Mouse (Mus musculus) frontal cortex, postnatal 10 days (tissue): ENCODE results near the gene Apela.
A peak's percentile ranks its signal among the peaks of the same experiment; 100 is the strongest.
"Not testable (repeated sequence)": the region's sequence is repeated elsewhere in the genome, so short reads cannot be mapped to it uniquely, and the experiment has no call there.

Source experiments
- DNase-seq, 2 experiments: peaks; one replicate each; pipeline ENCODE4 v3.0.0; 2022; ENCODE audit warnings: low spot score in 2 of 2, mixed read lengths in 1 of 2

Gene Apela

DNA sequence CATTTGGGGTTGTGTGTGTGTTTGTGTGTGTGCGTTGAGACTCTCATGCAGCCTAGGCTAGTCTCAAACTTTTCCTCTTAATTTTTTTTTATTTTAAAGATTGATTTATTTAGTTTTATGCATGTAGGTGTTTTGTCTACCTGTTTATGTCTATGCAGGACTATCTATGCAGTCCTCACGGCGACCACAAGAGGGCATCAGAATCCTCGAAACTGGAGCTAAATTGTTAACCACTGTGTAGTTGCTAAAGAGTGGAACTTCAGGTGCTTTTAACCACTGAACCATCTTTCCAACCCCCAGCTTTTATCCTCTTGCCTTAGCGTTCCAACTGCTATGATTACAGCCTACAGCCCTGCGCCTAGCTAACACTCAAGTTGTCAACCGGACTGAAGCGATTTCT lies 14.7 kb downstream of the Apela start:
- DNase-seq = peak; percentile 5 to 53

DNA sequence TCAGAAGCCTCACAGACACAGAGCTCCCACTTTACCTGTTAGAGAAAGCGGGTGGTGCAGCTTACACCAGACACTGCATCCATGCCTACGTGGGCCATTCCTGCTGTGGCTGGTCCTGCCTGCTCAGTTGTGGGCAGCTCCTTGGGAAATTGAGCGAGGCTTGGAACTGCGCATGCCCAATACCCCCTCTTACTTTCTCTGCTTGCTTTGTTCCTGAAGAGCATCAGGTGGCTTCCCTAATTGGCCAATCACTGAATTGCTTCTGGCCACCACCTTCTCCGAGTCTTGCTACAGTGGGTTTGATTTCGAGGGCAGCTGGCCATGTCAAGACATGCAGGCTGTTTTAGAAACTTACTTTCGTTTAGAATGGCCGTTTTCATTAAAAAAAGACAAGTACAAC lies 18.7 kb downstream of the Apela start, which contains the start of the genes Trim61 and Trim60:
Gene Trim61, minus strand, starts transcription at position 101 of the 400 bp plus-strand sequence.
Gene Trim60, minus strand, starts transcription at position 162 of the 400 bp plus-strand sequence.
- DNase-seq = no peak

DNA sequence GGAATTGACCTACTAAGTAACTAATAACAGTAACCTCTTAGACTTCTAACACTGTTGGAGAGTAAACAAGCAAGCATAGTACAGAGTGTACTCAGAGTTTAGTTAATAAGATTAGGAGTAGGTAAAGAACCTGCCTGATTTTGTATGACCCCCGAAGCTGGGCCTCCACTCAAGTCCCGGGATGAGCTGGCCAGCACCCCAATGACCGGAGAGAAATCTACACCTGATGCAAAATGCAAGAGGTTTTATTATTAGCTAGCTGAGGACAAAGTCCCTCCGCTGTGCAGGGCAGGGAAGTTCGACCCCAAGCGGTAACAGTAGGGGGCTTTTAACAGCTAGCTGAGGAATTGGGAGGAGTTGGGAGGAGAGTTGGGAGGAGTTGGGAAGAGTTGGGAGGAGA lies 29.5 kb downstream of the Apela start:
- not testable (repeated sequence) for DNase-seq

DNA sequence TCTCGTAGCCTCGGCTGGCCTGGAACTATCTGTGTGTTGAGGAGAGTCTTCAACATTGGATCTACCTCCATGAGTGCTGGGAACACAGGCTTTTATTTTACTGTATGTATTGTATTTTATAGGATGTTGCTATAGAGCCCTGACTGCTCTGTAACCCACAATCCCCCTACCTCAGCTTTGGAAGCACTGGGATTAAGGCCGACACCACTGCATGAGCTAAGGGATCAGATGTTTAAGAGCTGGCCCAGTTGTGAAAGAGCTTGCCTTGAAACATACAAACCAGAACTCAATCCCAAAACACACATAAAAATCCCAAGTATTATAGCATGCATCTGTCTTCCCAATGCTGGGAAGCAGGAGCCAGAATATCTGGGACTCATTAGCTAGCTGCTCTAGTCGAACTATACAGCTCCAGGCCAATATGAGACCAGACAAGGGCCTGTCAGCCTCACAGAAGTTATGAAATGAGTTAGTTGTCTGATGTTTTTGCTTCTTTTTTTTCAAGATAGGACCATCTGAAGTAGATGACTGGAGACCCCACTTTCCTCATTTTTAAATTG lies 38.2 kb downstream of the Apela start:
- DNase-seq = no peak

DNA sequence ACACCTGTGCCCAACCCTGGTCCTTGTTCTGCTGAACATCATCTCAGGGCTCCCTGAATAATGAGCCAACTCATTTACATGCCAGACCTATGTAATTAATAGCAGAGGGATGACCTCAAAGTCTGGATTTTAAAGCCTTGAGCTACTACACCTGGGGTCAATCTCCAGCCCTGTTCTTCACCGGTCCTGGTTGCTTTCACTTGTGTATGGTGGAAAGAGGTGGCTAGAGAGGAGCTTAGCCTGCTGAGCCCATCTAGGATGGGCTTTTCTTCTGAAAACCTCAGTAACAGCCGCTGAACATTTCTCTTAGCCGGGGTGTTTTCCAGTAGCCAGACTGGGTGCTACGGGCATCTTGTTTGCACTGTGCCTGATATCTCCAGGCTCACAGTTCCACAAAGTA lies 49.4 kb downstream of the Apela start, which contains the start of gene Trim75:
Gene Trim75, minus strand, starts transcription at position 101 of the 400 bp plus-strand sequence.
- no peak for DNase-seq

DNA sequence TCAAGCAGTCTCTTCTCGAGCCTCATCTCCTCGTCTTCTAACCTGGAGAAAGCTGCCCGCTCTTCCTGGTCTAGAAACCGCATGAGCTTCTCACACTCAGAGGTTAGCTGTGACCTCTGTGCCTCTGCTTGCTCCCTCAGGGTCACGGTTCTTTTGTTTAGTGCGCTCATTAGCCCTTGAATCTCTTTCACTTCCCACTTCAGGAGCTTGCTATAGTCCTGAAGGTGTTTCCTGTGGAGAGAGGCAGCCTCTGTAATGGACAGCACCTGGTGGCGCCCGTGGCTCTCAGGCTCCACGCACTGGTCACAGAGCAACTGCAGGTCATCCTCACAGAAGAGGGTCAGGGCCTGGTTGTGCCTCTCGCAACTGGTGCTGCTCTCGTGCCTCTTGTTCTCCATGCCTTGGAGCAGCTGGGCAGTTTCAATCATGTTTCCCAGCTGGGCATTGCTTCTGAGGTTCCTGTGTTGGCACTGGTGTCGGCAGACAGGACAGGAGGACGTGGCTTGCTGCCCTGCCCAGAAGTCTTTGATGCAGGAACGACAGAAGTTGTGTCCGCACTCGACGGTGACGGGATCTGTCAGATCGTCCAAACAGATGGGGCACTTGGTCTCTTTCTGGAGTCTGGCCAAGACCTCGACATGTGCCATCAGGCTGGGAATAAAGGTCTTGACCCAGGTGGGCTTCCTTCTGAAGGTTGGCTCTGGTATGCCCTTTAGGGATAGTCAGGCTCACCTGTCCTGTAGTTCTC lies 53.8 kb downstream of the Apela start:
- DNase-seq = no peak
